Mouse (Mus musculus) E14TG2a.4 (cell line): ENCODE data around the gene Slc10a2.

Source experiments
- CTCF ChIP-seq: conservative IDR thresholded peaks from 2 replicates; pipeline ENCODE4 v1.5.1; 2014; ENCODE audit warnings: low read length
- NANOG ChIP-seq: IDR thresholded peaks from 2 replicates; pipeline ENCODE4 v1.6.1; 2014; ENCODE audit warnings: borderline replicate concordance, low read length, mixed read lengths
- POU5F1 ChIP-seq: IDR thresholded peaks from 2 replicates; pipeline ENCODE4 v1.6.1; 2014; ENCODE audit warnings: low read length, borderline replicate concordance

DNA sequence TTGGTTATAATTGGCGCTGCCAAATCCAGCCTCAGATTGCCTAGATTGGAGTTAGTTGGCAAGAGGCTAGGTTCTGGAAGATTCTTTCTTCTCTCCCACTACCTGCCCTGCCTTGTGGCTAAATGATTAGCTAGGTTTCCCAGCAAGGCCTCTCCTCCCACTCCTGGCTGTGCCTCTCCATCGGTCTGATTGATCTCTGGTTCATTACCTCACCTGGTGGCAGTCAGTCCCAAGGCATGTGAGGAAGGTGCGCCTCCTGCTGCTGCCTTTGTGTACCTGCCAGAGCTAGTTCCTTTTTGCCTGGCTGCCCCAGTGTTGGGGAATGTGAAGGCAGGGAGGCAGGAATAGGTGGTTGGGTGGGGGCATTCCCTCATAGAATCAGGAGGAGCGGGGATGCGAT lies 1.7 kb upstream of the Slc10a2 start:
- TF ChIP-seq CTCF (peak; percentile 28; the same call in 1 of the 2 replicates), POU5F1 (no peak), NANOG (no peak)
